Mouse (Mus musculus): ENCODE measurements at regions not wholly inside any gene's neighbourhood (a gene's known extent, or its start where the extent isn't known, plus 50 kb on each side); places are given as distances from the start of the nearest gene placed in this dataset.

- DNase-seq (ENCODE audit: low spot score): no peak
Measured at GRCm38 (mm10) chr4:47534959-47535358, 60.5 kb downstream of the Sec61b start.

- no peak for DNase-seq (ENCODE audit: low spot score)
Measured at GRCm38 (mm10) chr4:47567694-47568093, 93.2 kb downstream of the Sec61b start.

- no peak for DNase-seq (ENCODE audit: low spot score)
Measured at GRCm38 (mm10) chr4:47570846-47571245, 96.4 kb downstream of the Sec61b start.

- DNase-seq (ENCODE audit: low spot score): no peak
Measured at GRCm38 (mm10) chr4:47576011-47576410, 101.6 kb downstream of the Sec61b start.

- no peak for DNase-seq (ENCODE audit: low spot score)
Measured at GRCm38 (mm10) chr4:47577490-47577889, 103.0 kb downstream of the Sec61b start.

GRCm38 (mm10) chr4:47578637-47579036 is 104.2 kb downstream of the Sec61b start:
- no peak for DNase-seq (ENCODE audit: low spot score)

- no peak for DNase-seq (ENCODE audit: low spot score)
Measured at GRCm38 (mm10) chr4:47580556-47580955, 106.1 kb downstream of the Sec61b start.

- DNase-seq (ENCODE audit: low spot score): no peak
Measured at GRCm38 (mm10) chr4:47587256-47587655, 112.8 kb downstream of the Sec61b start.

GRCm38 (mm10) chr4:47592271-47592986 is 118.0 kb downstream of the Sec61b start:
- DNase-seq (ENCODE audit: low spot score): no peak

- no peak for DNase-seq (ENCODE audit: low spot score)
Measured at GRCm38 (mm10) chr4:47593155-47593554, 118.7 kb downstream of the Sec61b start.

GRCm38 (mm10) chr4:47594171-47594570 is 119.7 kb downstream of the Sec61b start:
- DNase-seq (ENCODE audit: low spot score): no peak

GRCm38 (mm10) chr4:47595841-47596240 is 121.4 kb downstream of the Sec61b start:
- no peak for DNase-seq (ENCODE audit: low spot score)

- no peak for DNase-seq (ENCODE audit: low spot score)
Measured at GRCm38 (mm10) chr4:47597586-47597985, 123.1 kb downstream of the Sec61b start.

GRCm38 (mm10) chr4:47598216-47598615 is 123.8 kb downstream of the Sec61b start:
- DNase-seq (ENCODE audit: low spot score): no peak

- DNase-seq (ENCODE audit: low spot score): no peak
Measured at GRCm38 (mm10) chr4:47601301-47602070, 127.0 kb downstream of the Sec61b start.

GRCm38 (mm10) chr4:47603378-47603777 is 128.9 kb downstream of the Sec61b start:
- DNase-seq (ENCODE audit: low spot score): no peak

GRCm38 (mm10) chr4:47603847-47604397 is 129.5 kb downstream of the Sec61b start:
- no peak for DNase-seq (ENCODE audit: low spot score)

- DNase-seq (ENCODE audit: low spot score): no peak
Measured at GRCm38 (mm10) chr4:47605676-47606075, 131.2 kb downstream of the Sec61b start.

GRCm38 (mm10) chr4:47608673-47609072 is 134.2 kb downstream of the Sec61b start:
- no peak for DNase-seq (ENCODE audit: low spot score)

- DNase-seq (ENCODE audit: low spot score): no peak
Measured at GRCm38 (mm10) chr4:47610913-47611312, 136.5 kb downstream of the Sec61b start.

- no peak for DNase-seq (ENCODE audit: low spot score)
Measured at GRCm38 (mm10) chr4:47616525-47616924, 142.1 kb downstream of the Sec61b start.

- no peak for DNase-seq (ENCODE audit: low spot score)
Measured at GRCm38 (mm10) chr4:47620700-47621099, 146.2 kb downstream of the Sec61b start.

All from ovary, postnatal 10 days (tissue).